14 mouse cellular contexts compared by ENCODE assay signal in the genomic region with DNA sequence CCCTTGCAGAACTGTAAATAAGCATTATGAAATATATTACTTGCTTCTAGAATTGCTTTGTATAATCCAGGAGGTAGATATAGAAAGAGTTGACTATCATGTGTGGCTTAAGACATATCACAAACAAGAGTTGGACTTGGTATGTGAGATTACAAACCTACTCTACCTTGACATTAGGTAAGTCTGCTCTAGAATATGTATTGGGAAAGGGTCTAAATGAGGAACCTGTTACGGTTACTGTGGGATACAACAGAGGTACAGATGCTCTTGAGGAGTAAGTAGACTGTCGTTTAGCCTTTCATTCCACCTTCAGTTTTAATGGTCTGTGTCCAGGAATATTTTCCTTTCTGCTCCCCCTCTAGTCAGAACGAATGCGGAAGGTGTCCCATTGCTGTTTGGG.
"Had no signal": no experiment of that assay in that cellular context is flagged by ENCODE, and none has a peak within 500 bp of the region (broad histone marks: within the 10 kb centered on the region; RNA-seq: fewer than 3 reads in every experiment).

No protein-coding gene starts in this region.

- H3K9me3 ChIP-seq: midbrain, embryonic 13.5 days; midbrain, embryonic 15.5 days; neural tube, embryonic 12.5 days; stomach, embryonic 15.5 days had no signal

- H3K27ac ChIP-seq: midbrain, embryonic 13.5 days; midbrain, embryonic 15.5 days; neural tube, embryonic 12.5 days; stomach, embryonic 15.5 days; stomach, postnatal 0 days had no signal

- H3K27me3 ChIP-seq: midbrain, embryonic 13.5 days; midbrain, embryonic 15.5 days; neural tube, embryonic 12.5 days; stomach, embryonic 15.5 days had no signal

- H3K36me3 ChIP-seq: midbrain, embryonic 13.5 days; midbrain, embryonic 15.5 days; neural tube, embryonic 12.5 days; stomach, embryonic 15.5 days had no signal

- H3K4me3 ChIP-seq: midbrain, embryonic 13.5 days; midbrain, embryonic 15.5 days; neural tube, embryonic 12.5 days; stomach, embryonic 15.5 days had no signal

- DNase-seq: lung, adult 18-20 months; lung, embryonic 14.5 days; lung, postnatal 10 days; lung, postnatal 4 days; right cerebral cortex, postnatal 14 days; thymus, adult 2 months; thymus, postnatal 25 days; thymus, postnatal 4 days had no signal

- H3K4me1 ChIP-seq: midbrain, embryonic 13.5 days; midbrain, embryonic 15.5 days; neural tube, embryonic 12.5 days; stomach, embryonic 15.5 days had no signal

- H3K9ac ChIP-seq: lung, embryonic 14.5 days; midbrain, embryonic 13.5 days; midbrain, embryonic 15.5 days; neural tube, embryonic 12.5 days; stomach, embryonic 15.5 days had no signal

- ATAC-seq: midbrain, embryonic 13.5 days; midbrain, embryonic 15.5 days had no signal

- H3K4me2 ChIP-seq: lung, embryonic 14.5 days; midbrain, embryonic 11.5 days; midbrain, embryonic 13.5 days; midbrain, embryonic 15.5 days; neural tube, embryonic 12.5 days; stomach, embryonic 15.5 days had no signal
